Mouse (Mus musculus): Measurements from ENCODE around the gene Macrod2. TPM values are rescaled to one million over a fixed set of nuclear protein-coding genes. Genes with fewer than 3 reads are reported as not detected.

The Macrod2 gene
- polyA plus RNA-seq, 1 experiment from 2014 or later = 42.1 TPM

- ATAC-seq (ENCODE audit: insufficient number of reproducible peaks, low FRiP score, low TSS enrichment, low read depth) = peak; percentile 69
- DNase-seq (ENCODE audit: low spot score) = peak; percentile 87
- H3K4me3 ChIP-seq (ENCODE audit: low read depth, low read length) = peak overlapping the region; percentile 25
- peak overlapping the region; percentile 28; the same call in 1 of the 2 replicates for H3K9ac ChIP-seq (ENCODE audit: low read length)
- H3K36me3 ChIP-seq (ENCODE audit: control insufficient read depth, insufficient read depth, low read length) = no peaks in the 10 kb centered on the region
- no peaks in the 10 kb centered on the region for H3K27me3 ChIP-seq (ENCODE audit: control insufficient read depth, insufficient read depth, low read length)
- no peaks in the 10 kb centered on the region for H3K9me3 ChIP-seq (ENCODE audit: control insufficient read depth, low read length)
- WGBS = under 1% methylated on average over 8 of the region's 8 CpGs
- H3K27ac ChIP-seq (replicated peaks; ENCODE audit: low read depth, low read length) = no peak overlapping the region; the same call in 1 of the 2 replicates
- H3K4me1 ChIP-seq (ENCODE audit: control insufficient read depth, insufficient read depth, low read length) = peaks cover 13% of the 10 kb centered on the region
- H3K4me2 ChIP-seq (ENCODE audit: low read depth, severe bottlenecking) = peak overlapping the region; percentile 43
Measured at GRCm38 (mm10) chr2:140668311-140668710, 273.2 kb downstream of the Macrod2 start.

DNA sequence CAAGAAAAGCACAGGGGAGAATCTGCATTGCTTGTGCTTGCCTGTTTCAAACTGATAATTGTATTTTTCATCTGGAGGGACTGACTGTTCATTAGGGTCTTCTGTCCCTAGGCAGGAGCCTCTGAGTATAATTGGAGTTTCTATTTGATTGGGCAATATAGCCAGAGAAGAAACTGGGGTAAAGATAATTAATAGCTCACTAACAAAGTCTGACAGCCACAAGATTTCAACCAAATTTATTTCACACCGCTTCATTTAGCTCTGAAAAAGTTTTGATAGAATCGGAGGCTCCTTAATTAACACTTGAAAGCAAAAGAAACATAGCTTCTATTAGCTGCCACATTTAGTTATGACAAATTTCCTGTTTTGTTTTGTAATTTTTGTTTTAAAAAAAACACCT is 274.0 kb downstream of the Macrod2 start:
- peak overlapping the region; percentile 38; the same call in 1 of the 2 replicates for H3K9ac ChIP-seq (ENCODE audit: low read length)
- peak overlapping the region; percentile 43 for H3K4me2 ChIP-seq (ENCODE audit: low read depth, severe bottlenecking)
- H3K36me3 ChIP-seq (ENCODE audit: control insufficient read depth, insufficient read depth, low read length) = no peaks in the 10 kb centered on the region
- no peaks in the 10 kb centered on the region for H3K9me3 ChIP-seq (ENCODE audit: control insufficient read depth, low read length)
- H3K4me1 ChIP-seq (ENCODE audit: control insufficient read depth, insufficient read depth, low read length) = peaks cover 13% of the 10 kb centered on the region
- DNase-seq (ENCODE audit: low spot score) (no peak), ATAC-seq (ENCODE audit: insufficient number of reproducible peaks, low FRiP score, low TSS enrichment, low read depth) (no peak)
- peak overlapping the region; percentile 25 for H3K4me3 ChIP-seq (ENCODE audit: low read depth, low read length)
- no peaks in the 10 kb centered on the region for H3K27me3 ChIP-seq (ENCODE audit: control insufficient read depth, insufficient read depth, low read length)
- H3K27ac ChIP-seq (replicated peaks; ENCODE audit: low read depth, low read length) = no peak overlapping the region; the same call in 1 of the 2 replicates
- 13% methylated on average over 2 of the region's 2 CpGs for WGBS

DNA sequence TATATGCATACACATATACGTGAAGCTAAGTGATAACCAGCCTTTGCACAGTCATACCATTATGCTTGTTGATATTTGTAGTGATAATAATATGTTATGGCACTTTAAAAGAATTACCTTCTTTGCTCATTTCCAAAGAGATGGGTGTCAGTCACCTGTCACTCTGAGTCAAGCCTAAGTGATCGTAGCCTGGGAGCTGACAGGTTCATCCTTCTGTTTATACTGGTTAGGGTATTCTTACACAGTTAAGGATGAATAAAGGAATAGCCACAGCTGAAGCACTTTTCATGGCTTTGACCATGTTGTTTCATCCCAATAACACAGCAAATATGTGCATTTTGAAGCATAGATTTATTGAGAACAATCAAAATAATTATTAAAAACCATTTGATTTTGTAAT is 274.7 kb downstream of the Macrod2 start:
- ATAC-seq (ENCODE audit: insufficient number of reproducible peaks, low FRiP score, low TSS enrichment, low read depth) (no peak), DNase-seq (ENCODE audit: low spot score) (no peak)
- H3K9ac ChIP-seq (ENCODE audit: low read length) = no peak overlapping the region
- no peaks in the 10 kb centered on the region for H3K9me3 ChIP-seq (ENCODE audit: control insufficient read depth, low read length)
- no peak overlapping the region for H3K27ac ChIP-seq (replicated peaks; ENCODE audit: low read depth, low read length)
- peak overlapping the region; percentile 49 for H3K4me3 ChIP-seq (ENCODE audit: low read depth, low read length)
- no peaks in the 10 kb centered on the region for H3K36me3 ChIP-seq (ENCODE audit: control insufficient read depth, insufficient read depth, low read length)
- H3K4me2 ChIP-seq (ENCODE audit: low read depth, severe bottlenecking) = peak overlapping the region; percentile 54
- WGBS = 40% methylated on average over 2 of the region's 2 CpGs
- no peaks in the 10 kb centered on the region for H3K27me3 ChIP-seq (ENCODE audit: control insufficient read depth, insufficient read depth, low read length)
- H3K4me1 ChIP-seq (ENCODE audit: control insufficient read depth, insufficient read depth, low read length) = peaks cover 9% of the 10 kb centered on the region

DNA sequence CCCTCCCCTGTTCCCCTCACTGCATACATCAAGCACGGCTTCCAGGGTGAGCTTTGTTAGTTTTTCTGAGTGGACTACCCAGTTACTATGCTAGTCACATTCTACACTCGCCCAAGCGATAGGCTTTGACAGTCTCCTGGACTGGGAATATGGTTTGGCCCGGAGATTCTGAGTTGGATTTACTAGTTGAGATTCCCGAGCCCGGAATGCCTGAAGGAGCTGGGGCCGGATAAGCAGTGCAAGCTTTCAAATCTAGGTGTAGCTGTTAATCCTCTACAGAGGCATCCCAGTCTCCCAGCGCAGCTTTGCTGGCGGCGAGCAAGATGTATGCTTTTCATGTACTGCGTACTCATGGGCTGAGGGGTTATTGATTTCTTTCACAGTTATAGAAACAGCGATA is 275.3 kb downstream of the Macrod2 start:
- DNase-seq (ENCODE audit: low spot score) = peak; percentile 75
- peak overlapping the region; percentile 58 for H3K9ac ChIP-seq (ENCODE audit: low read length)
- H3K27me3 ChIP-seq (ENCODE audit: control insufficient read depth, insufficient read depth, low read length) = no peaks in the 10 kb centered on the region
- under 1% methylated on average over 12 of the region's 12 CpGs for WGBS
- H3K4me1 ChIP-seq (ENCODE audit: control insufficient read depth, insufficient read depth, low read length) = peaks cover 9% of the 10 kb centered on the region
- ATAC-seq (ENCODE audit: insufficient number of reproducible peaks, low FRiP score, low TSS enrichment, low read depth) = no peak
- H3K9me3 ChIP-seq (ENCODE audit: control insufficient read depth, low read length) = no peaks in the 10 kb centered on the region
- peak overlapping the region; percentile 24 for H3K27ac ChIP-seq (replicated peaks; ENCODE audit: low read depth, low read length)
- H3K4me2 ChIP-seq (ENCODE audit: low read depth, severe bottlenecking) = peak overlapping the region; percentile 54
- H3K36me3 ChIP-seq (ENCODE audit: control insufficient read depth, insufficient read depth, low read length) = no peaks in the 10 kb centered on the region
- peak overlapping the region; percentile 49 for H3K4me3 ChIP-seq (ENCODE audit: low read depth, low read length)

DNA sequence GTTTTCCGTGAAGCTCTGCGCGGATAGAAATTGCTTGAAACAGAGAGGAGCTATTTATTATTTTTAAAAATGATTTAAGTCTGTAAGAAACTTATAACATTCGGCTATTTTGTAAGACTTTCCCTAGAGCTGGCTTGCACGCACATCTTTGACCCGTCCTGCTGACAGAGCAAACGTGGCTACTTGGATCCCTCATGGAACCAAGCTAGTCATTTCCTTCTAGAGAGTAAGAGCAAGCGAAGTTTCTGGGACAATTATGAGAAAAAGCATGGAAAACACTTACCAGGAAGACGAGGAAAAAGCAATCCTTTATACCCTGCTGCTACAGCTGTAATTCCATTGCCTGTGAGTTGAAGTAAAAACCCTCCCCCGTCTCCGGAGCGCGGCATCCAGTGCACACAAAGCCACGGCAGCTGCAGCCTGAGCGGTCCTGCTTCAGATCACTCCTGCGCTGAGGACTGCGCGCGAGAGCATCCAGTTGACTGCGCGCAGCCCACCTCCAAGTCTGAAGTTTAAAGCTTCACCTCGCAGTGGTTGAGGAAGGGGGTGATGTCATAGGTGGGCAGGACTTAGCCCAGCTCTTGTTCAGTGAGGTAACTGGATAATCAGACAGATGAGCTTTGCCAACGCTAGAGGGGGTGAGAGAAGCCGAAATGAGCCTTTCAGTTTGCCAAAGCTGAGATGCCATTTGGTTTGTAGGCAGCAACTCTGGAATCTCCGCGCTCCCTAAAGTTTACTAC is 276.0 kb downstream of the Macrod2 start, which contains the start of gene Flrt3:
TSS of gene Flrt3 (minus strand) at position 507 of the 740 bp plus-strand sequence.
- H3K9me3 ChIP-seq (ENCODE audit: control insufficient read depth, low read length) = no peaks in the 10 kb centered on the region
- no peaks in the 10 kb centered on the region for H3K36me3 ChIP-seq (ENCODE audit: control insufficient read depth, insufficient read depth, low read length)
- H3K27ac ChIP-seq (replicated peaks; ENCODE audit: low read depth, low read length) = peak within 1 kb of the TSS; percentile 24
- peak within 1 kb of the TSS; percentile 49 for H3K4me3 ChIP-seq (ENCODE audit: low read depth, low read length)
- peak; percentile 91 for DNase-seq (ENCODE audit: low spot score)
- peak within 1 kb of the TSS; percentile 54 for H3K4me2 ChIP-seq (ENCODE audit: low read depth, severe bottlenecking)
- H3K4me1 ChIP-seq (ENCODE audit: control insufficient read depth, insufficient read depth, low read length) = peaks cover 6% of the 10 kb centered on the region
- ATAC-seq (ENCODE audit: insufficient number of reproducible peaks, low FRiP score, low TSS enrichment, low read depth) = peak; percentile 97
- WGBS = under 1% methylated on average over 26 of the region's 26 CpGs
- no peaks in the 10 kb centered on the region for H3K27me3 ChIP-seq (ENCODE audit: control insufficient read depth, insufficient read depth, low read length)
- peak within 1 kb of the TSS; percentile 58 for H3K9ac ChIP-seq (ENCODE audit: low read length)

GRCm38 (mm10) chr2:140673466-140673865 is 278.4 kb downstream of the Macrod2 start:
- H3K27ac ChIP-seq (replicated peaks; ENCODE audit: low read depth, low read length) = no peak overlapping the region
- H3K4me2 ChIP-seq (ENCODE audit: low read depth, severe bottlenecking) = no peak overlapping the region
- no peaks in the 10 kb centered on the region for H3K36me3 ChIP-seq (ENCODE audit: control insufficient read depth, insufficient read depth, low read length)
- WGBS = 77% methylated on average over 5 of the region's 5 CpGs
- no peak overlapping the region for H3K9ac ChIP-seq (ENCODE audit: low read length)
- no peaks in the 10 kb centered on the region for H3K4me1 ChIP-seq (ENCODE audit: control insufficient read depth, insufficient read depth, low read length)
- H3K4me3 ChIP-seq (ENCODE audit: low read depth, low read length) = no peak overlapping the region
- DNase-seq (ENCODE audit: low spot score) (no peak), ATAC-seq (ENCODE audit: insufficient number of reproducible peaks, low FRiP score, low TSS enrichment, low read depth) (no peak)
- H3K9me3 ChIP-seq (ENCODE audit: control insufficient read depth, low read length) = no peaks in the 10 kb centered on the region
- H3K27me3 ChIP-seq (ENCODE audit: control insufficient read depth, insufficient read depth, low read length) = no peaks in the 10 kb centered on the region

DNA sequence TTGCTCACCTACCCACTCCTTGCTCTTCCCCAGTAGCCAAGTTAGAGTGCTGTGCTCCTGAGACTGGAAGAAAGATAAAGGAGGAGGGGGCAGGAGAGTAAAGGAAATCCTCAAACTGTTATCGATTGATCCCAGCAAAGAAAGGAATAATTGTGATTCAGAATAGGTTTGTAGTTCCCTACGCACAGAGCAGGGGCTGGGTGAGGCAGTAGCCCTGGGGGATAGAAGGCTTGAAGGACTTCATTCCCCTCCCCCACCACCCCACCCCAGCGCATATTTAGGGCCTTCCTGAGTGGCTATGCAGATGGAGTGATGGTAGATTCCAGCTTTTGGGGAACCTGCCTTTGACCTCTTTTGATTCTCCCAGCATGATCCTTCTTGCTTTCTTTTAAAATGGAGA is 281.6 kb downstream of the Macrod2 start:
- no peaks in the 10 kb centered on the region for H3K36me3 ChIP-seq (ENCODE audit: control insufficient read depth, insufficient read depth, low read length)
- WGBS = 27% methylated on average over 3 of the region's 3 CpGs
- H3K27ac ChIP-seq (replicated peaks; ENCODE audit: low read depth, low read length) = no peak overlapping the region
- H3K4me2 ChIP-seq (ENCODE audit: low read depth, severe bottlenecking) = no peak overlapping the region
- H3K9ac ChIP-seq (ENCODE audit: low read length) = no peak overlapping the region
- DNase-seq (ENCODE audit: low spot score) (no peak), ATAC-seq (ENCODE audit: insufficient number of reproducible peaks, low FRiP score, low TSS enrichment, low read depth) (no peak)
- no peaks in the 10 kb centered on the region for H3K4me1 ChIP-seq (ENCODE audit: control insufficient read depth, insufficient read depth, low read length)
- no peaks in the 10 kb centered on the region for H3K9me3 ChIP-seq (ENCODE audit: control insufficient read depth, low read length)
- no peak overlapping the region for H3K4me3 ChIP-seq (ENCODE audit: low read depth, low read length)
- no peaks in the 10 kb centered on the region for H3K27me3 ChIP-seq (ENCODE audit: control insufficient read depth, insufficient read depth, low read length)

- Histone ChIP-seq H3K9me3 (ENCODE audit: control insufficient read depth, low read length) (no peaks in the 10 kb centered on the region), H3K27ac (replicated peaks; ENCODE audit: low read depth, low read length) (no peak overlapping the region), H3K4me2 (ENCODE audit: low read depth, severe bottlenecking) (no peak overlapping the region), H3K4me1 (ENCODE audit: control insufficient read depth, insufficient read depth, low read length) (no peaks in the 10 kb centered on the region), H3K36me3 (ENCODE audit: control insufficient read depth, insufficient read depth, low read length) (no peaks in the 10 kb centered on the region), H3K9ac (ENCODE audit: low read length) (no peak overlapping the region), H3K27me3 (ENCODE audit: control insufficient read depth, insufficient read depth, low read length) (no peaks in the 10 kb centered on the region), H3K4me3 (ENCODE audit: low read depth, low read length) (no peak overlapping the region)
- ATAC-seq (ENCODE audit: insufficient number of reproducible peaks, low FRiP score, low TSS enrichment, low read depth) = no peak
- no peak for DNase-seq (ENCODE audit: low spot score)
- 91% methylated on average over 2 of the region's 2 CpGs for WGBS
Measured at GRCm38 (mm10) chr2:140690906-140691305, 295.8 kb downstream of the Macrod2 start.
